Mouse (Mus musculus) heart, postnatal 0 days (tissue): ENCODE results near the gene Dapk3.

Experiments used
- CTCF ChIP-seq: IDR thresholded peaks from 2 replicates; pipeline ENCODE4 v1.5.1; 2016; ENCODE audit warnings: antibody characterized with exemption, control low read depth, low read depth
- EP300 ChIP-seq: IDR thresholded peaks from 2 replicates; pipeline ENCODE4 v1.6.1; 2016; ENCODE audit warnings: antibody characterized with exemption, low read depth

- TF ChIP-seq CTCF (no peak), EP300 (no peak)
These were observed 1.9 kb upstream of the Dapk3 start for GRCm38 (mm10) chr10:81180946-81181345.
